Mouse (Mus musculus): ENCODE data around the gene Lix1. TPM values are rescaled to one million over a fixed set of nuclear protein-coding genes. Genes with fewer than 3 reads are reported as not detected.
"Not testable (repeated sequence)": the region's sequence is repeated elsewhere in the genome, so short reads cannot be mapped to it uniquely, and the experiment has no call there.

Gene Lix1
- total RNA-seq, 2 experiments from 2014 or later, result 7.0 to 7.7 TPM

DNA sequence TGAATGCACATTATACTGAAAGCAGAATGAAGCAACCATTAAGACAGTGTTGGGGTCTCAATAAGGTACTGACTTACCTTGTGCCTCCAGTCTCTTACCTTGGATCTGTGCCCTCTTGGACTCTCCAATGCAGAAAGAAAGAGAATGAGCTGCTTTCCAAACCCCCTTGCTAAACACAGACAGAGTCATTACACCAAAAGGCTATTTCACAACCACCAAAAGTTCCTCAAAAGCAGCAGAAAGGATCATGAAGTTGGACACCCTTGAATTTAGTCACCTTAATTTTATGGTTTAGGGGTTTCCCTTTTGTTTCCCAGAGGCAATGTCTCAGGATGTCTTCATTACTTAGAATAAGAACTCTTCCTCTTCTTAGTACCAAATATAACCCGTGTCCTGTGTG is 52.1 kb downstream of the Lix1 start:
- no peak for DNase-seq (ENCODE audit: low spot score)
- intact Hi-C loops (cut with DNase I), result no loop called here

DNA sequence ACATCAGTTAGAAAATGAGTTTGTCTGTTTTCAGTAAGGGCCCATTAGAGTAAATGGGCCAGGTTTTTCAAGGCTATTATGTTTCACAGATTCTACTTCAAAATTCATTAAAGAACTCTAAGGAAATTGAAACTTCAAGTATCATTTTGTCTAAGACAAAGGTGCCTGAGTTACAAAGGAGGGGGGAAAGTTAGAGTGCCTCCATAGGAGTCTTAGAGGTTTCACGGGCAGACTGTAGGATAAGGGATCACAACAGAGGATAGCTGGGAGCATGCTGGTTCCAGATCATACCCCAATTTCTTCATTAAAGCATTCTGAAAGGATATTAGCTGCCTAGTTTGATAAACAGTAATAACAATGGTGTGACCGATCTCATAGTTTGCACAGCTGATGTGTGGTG is 83.3 kb downstream of the Lix1 start:
- no peak for DNase-seq (ENCODE audit: low spot score)
- intact Hi-C loops (cut with DNase I), result no loop called here

DNA sequence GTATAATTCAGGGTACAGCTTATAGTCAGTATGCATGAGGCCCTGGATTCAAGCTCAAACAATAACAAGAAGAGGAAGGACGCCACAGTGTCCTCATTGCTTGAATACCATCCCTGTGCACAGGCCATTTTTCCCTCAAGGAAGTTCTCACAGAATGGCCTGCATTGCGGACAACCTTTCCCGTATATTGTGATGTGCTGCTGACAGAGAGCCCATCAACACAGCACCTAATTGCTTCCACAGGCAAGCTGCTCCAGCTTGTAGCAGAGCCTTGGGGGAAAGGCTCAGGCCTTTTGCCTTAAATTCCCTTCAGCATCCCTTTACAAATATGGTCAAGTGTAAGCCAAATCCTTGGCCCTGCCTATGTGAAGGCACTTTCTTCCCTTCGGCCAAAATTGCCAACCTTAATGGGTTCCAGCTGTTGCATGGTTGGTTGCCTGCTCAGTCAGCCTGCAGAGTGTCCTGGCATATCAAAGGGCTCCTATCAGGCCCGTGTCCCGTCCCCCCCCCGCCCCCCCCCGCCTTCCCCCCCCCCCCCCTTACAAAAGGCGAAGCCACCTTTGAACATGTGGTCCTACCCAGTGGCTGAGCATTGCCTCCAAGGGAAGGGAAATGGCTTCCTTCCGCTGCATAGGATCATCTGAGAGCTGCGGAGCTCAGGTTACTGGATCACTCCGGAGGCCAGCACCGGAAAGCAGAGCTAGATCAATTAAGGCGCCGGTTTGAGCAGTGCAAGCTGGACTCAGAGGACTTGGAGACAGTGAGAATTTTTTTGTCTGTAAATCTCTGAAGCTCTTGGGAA is 88.5 kb downstream of the Lix1 start:
- intact Hi-C loops (cut with DNase I), result no loop called here
- no peak for DNase-seq (ENCODE audit: low spot score)

DNA sequence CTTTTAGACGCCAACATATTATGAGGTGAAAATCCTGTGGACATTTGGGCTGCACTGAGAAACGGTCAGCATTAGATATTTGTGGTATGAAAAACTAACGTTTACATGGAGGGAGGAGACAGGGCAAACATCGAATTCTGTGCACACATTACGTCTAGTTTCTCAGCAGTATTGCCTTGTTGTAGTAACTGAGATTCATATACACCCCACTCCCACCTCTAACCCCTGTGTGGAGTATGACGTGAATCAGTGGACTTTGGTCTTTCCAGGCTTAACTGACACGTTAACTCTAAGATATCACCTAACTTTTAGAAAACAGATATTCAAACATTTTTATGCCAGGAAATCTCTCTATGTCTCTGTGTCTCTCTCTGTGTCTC is 89.1 kb downstream of the Lix1 start:
- intact Hi-C loops (cut with DNase I), result no loop called here
- no peak for DNase-seq (ENCODE audit: low spot score)

DNA sequence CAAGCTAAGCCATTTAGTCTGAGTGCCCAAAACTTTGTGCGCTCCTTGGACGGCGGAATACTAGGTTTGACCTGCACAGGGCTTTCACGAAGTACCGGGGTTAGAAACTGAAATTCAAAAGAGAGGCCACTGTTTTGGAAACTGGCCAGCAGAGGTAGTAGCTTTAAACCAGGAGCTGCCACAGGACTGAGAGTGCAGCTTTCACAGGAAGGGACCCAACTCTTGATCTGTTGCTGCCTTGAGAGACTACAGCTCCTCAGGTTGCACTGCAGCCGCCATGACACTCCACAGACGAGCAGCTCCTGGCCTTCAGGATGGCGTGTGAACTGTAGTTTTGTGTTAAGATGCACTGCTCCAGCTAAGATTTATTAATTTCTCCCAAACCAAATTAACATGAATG is 89.6 kb downstream of the Lix1 start:
- intact Hi-C loops (cut with DNase I), result no loop called here
- no peak for DNase-seq (ENCODE audit: low spot score)

DNA sequence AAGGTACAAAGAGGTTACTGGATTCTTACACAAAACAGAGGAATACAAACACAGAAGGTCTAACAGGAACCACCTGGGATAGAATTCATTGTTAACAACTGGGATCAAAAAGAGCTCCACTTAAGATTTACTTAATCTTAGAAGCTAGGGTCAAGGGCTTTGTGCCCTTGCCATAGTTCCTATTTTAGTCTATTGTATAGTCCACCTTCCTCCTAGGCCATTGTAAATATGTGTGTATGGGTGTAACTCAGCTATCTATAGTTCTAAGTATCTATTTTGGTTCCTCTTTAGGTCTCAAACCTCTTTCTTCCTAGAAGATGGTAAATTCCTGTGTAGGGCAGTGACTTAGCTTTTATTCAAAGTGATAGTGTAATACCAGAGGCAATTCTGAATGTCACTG is 93.8 kb downstream of the Lix1 start:
- intact Hi-C loops (cut with DNase I); DNase-seq (ENCODE audit: low spot score): not testable (repeated sequence)

DNA sequence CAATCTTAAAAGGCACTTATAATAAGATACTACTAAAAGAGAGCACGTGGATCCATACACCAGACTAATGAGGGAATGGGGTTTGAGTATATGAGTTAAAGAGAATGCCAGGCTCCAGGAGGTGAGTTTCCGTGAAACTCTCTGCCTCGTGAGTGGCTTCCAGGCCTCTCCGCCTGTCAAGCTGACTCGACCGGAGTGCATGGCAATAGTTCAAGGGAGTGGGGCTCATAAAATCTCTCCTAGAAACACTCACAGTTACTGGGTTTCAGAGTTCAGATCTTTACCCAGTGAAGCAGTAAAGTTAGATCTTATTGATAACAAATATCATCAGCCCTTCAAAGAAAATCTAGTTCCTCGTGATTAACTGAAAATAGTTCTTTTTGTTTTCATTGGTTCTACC is 94.3 kb downstream of the Lix1 start:
- intact Hi-C loops (cut with DNase I), result no loop called here
- no peak for DNase-seq (ENCODE audit: low spot score)

DNA sequence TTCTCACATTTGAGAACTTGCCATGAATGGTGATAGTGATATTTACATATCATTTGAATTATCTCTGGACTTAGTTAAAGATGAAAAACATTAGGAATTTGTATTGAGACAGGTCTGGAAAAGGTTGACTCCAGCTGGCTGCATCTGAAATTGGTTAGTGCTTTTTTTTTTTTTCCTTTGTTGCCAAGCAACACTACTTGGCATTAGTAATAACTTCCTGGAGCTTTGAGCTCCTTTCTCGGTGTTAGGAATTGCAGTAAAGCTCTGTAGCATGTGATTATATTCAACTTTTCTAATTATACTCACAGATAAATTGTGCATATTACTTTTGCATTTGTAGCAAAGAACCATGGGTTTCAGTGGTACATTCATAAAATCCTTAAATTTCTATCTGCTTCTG is 96.4 kb downstream of the Lix1 start:
- no peak for DNase-seq (ENCODE audit: low spot score)
- intact Hi-C loops (cut with DNase I), result no loop called here

DNA sequence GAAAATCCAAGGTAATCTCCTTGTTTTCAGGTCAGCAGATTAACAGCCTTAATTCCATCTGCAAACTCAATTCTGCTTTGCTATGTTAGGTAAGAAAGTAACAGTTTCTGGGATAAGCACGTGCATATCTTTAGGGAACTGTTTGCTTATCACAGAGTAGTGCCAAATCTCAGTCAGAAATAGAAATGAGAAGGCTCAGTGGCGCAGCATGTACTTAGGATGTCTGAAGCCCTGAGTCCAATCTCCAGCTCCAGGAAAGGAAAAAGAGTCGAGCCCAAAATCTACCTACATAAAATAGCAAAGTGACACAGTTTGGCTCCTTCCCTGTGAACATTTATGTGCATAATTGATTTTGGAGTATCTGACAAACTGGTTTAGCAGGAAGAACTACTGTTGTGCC is 96.8 kb downstream of the Lix1 start:
- intact Hi-C loops (cut with DNase I), result no loop called here
- no peak for DNase-seq (ENCODE audit: low spot score)

DNA sequence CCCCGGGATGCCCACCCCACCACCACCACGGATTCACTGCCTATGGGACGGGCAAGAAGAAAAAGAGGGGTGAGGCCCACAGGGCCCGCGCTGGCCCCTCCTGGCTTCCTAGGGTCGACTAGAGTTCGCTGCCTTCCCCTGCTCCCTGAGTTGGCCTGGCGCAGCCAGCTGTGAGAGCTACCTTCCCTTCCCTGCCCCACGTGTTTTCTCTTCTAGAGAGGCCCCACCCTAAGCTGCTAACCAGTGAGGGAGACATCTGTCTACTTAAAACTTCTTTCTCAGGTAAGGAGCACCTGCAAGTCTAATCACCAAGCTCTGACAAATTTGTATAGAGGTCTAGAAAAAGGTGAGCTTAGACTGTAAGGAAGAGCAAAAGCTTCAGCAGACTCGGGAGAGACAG is 104.2 kb downstream of the Lix1 start:
- intact Hi-C loops (cut with DNase I), result no loop called here
- no peak for DNase-seq (ENCODE audit: low spot score)

Other genes with a start within 250 kb of the Lix1 start
- 10 to 100 TPM; 13.5 to 13.8 TPM for gene Riok2, start 28.4 kb upstream of the Lix1 start, total RNA-seq (2021)
- gene Lnpep, start 222.4 kb downstream of the Lix1 start, total RNA-seq (2021), result 100 to 1,000 TPM; 147 to 177 TPM

Data from heart, postnatal 25 days (tissue).